Mouse (Mus musculus) cerebellum, adult (tissue): ENCODE results near the gene Spry1.
"Not testable (repeated sequence)": the region's sequence is repeated elsewhere in the genome, so short reads cannot be mapped to it uniquely, and the experiment has no call there.

Experiments
- ATAC-seq: cut with Nextera tagmentation; 2 replicates; pipeline ENCODE4 v1.9.2; 2017; ENCODE audit warnings: mild to moderate bottlenecking, moderate library complexity, mixed read lengths; ENCODE audit not compliant: insufficient number of reproducible peaks, low FRiP score, low TSS enrichment

The Spry1 gene

DNA sequence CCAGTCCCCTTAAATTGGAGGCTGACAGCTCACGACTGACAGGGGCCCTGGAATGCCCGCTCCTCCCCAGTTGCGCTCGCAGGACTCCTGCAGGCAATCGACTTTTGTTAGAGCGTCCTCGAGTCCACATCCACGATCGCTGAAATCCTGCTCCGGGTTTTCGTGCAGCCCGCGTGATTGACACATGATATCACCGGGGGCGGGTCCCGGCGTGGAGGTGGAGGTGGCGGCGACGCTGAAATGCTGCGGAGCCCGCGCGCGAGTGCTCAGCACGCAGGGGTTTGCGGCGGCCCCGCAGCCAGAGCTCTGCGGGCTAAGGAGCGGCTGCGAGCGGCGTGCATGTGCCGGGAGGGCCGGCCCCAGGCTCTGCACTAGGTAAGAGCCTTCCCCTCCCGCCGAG is at the start of gene Spry1:
Spry1 (plus strand) TSS at position 258 of the 400 bp plus-strand sequence.
- ATAC-seq: peak; percentile 91

- no peak for ATAC-seq
Measured at GRCm38 (mm10) chr3:37595721-37596120, 44.0 kb upstream of the Spry1 start.

GRCm38 (mm10) chr3:37596519-37596918 is 43.2 kb upstream of the Spry1 start:
- ATAC-seq: no peak

DNA sequence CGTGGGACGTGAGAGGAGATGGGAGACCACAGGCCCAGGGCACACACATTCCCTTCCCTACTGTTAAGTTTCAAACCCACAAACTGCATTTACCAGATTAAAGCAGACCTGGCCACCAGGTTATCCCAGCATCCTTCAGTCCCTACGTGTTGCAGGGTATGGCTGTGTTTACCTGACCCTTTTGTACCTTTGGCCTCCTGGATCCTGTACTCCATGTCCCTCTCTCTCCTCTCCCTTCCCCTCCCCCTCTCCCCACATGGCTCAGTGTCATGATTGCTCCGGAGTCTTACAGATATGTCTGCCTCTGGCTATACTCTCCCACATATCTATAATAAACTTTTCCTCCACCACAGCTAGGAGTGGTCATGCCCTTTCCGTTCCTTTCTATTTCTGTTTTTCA is 42.5 kb upstream of the Spry1 start:
- ATAC-seq: no peak

DNA sequence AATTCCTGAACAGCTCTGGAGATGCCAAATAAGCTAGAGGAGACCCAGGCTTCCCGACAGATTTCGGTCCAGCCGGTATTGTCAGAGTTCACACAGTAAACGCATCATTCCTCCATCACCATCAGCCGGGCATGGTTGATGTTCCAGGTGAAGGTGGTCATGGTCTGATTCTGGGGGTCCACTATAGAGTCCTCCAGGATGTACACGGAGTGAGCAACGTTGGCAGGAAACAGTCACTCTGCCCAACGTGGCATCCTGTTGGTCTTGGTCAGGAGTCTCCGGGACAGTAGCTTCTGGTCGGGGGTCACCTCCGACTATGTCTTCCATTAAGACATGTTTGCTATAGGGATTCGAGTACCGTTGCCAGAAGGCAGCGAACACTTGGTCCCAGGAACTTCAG is 40.1 kb upstream of the Spry1 start:
- not testable (repeated sequence) for ATAC-seq

- ATAC-seq: no peak
Measured at GRCm38 (mm10) chr3:37602356-37602755, 37.4 kb upstream of the Spry1 start.

DNA sequence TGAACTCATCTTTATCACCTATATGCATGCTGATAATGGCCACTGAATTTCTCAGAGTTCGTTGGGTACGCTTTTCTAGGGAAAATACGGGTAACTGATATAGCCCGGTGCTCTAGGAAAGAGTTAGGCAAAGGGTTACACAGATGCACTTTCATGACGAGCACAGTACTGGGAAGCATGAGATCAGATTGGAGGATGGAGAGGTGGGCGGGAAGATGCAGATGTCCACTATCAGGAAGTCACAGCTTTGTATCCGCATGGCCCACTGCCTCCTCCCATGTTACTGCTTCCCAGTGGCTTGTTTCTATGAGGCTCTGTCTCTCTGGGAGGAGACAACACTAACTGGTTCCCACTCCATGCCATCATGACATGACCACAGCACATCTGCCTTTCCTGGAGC is 36.9 kb upstream of the Spry1 start:
- ATAC-seq: no peak

DNA sequence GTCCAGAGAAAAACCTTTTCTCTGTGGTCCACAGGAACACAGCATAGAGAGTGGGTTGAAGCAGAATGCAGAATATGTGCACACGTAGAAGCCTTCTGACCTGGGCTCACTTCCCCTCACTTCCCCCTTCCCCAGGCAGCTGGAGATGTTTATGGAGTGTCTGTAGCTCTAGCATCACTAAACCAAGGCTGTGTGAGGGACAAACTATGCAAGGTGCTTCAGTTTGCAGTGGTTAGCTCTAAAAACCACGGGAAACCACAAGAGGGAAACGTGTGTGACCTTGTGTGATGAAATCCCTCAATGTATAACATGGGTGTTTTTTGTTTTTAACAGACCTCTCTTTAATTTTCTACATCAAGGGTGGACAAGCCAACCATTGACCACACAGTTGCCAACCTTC is 36.2 kb upstream of the Spry1 start:
- no peak for ATAC-seq

DNA sequence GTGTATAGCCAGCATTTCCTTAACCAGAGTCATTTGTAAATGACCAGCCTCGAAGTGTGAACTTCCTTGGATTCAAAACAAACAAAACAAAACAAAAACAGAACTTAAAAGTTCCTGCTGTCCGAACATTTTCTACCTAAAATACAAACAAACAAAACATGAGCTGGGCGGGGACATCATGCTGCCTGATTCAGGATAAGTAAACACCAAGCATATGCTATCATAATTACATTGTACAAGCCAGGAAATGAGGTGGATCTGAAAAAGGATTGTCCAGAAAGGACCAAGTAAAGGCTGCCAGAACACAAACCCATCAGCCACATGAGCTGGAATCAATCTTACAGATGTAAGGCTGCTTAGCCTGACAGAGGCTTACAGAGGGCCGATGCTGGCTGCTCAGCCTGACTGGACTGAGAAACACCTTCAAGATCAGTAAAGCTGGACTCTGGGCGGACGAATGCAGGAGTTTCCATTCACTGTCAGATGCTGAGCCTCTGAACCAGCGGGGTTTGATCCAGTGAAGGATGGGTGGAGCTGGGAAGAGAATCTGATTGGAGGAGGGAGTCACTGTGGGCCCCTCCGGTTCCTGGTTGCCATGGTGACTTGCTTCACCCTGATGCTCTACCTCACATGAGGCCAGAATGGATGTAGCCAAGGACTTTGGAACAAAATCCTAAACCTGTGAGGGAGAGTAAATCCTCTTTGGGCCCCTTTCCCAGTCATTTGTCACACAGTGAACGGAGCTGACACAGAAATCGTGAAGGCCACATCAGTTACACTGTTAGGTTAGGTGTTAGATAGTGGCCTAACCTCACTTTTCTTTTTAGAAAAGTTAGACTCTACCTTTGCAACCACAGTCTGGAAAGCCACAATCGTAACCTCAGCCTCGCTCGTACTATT is 34.5 kb upstream of the Spry1 start:
- ATAC-seq: peak; percentile 77

GRCm38 (mm10) chr3:37605876-37606238 is 33.9 kb upstream of the Spry1 start:
- ATAC-seq: peak; percentile 21

DNA sequence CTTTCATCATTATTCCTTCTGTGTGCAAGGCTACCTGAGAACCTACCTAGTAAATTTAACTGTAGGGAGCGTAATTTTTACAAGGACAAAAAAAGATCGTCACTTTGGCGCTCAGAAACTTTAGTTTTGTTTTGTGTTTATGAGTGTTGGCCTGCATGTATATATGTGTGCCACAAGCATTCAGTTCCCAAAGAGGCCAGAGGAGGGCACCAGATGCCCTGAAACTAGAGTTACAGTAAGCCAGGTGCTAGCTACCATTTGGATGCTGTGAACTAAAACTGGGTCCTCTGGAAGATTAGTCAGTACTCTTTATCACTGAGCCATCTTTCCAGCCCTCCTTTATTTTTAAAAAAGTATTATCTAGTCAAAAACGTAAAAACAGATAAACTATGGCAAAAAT is 30.8 kb upstream of the Spry1 start:
- ATAC-seq: no peak

GRCm38 (mm10) chr3:37610670-37611069 is 29.1 kb upstream of the Spry1 start:
- no peak for ATAC-seq

DNA sequence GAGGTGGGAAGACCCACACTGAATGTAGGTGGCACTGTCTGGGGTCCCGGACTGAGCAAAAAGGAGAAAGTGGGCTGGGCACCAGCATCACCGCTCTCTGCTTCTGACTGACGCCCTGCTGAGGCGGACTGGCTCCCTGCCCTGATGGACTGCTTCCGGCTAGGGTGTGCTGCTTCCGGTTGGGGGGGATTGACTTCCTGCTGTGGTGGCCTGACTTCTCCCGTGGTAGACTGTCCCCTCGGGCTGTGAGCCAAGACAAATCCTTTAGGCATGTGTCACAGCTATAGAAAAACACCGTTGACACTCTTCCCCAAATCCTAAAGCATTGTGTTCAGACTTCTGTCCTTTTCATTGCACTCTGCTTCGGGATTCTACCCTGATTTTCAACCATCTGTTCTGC is 26.0 kb upstream of the Spry1 start:
- ATAC-seq: no peak

GRCm38 (mm10) chr3:37614878-37615650 is 24.7 kb upstream of the Spry1 start:
- ATAC-seq: no peak

GRCm38 (mm10) chr3:37616586-37617547 is 22.9 kb upstream of the Spry1 start:
- ATAC-seq: no peak

GRCm38 (mm10) chr3:37632246-37632645 is 7.5 kb upstream of the Spry1 start:
- no peak for ATAC-seq

DNA sequence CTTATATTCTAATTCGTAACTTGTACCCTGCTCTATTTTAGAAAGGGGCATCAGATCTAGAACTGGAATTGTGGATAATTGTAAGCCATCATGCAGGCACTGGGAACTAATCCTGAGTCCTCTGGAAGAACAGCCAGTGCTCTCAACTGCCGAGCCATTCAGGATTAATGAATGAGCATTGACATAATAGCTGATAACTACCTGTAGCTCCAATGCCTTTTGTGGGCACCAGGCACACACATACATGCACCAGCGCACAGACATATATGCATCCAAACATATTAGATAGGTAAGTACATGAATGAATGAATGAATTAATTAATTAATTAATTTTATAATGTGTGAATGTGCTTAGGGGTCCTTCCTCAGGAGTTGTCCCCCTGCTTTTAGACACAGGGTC is 7.0 kb upstream of the Spry1 start:
- ATAC-seq: no peak

DNA sequence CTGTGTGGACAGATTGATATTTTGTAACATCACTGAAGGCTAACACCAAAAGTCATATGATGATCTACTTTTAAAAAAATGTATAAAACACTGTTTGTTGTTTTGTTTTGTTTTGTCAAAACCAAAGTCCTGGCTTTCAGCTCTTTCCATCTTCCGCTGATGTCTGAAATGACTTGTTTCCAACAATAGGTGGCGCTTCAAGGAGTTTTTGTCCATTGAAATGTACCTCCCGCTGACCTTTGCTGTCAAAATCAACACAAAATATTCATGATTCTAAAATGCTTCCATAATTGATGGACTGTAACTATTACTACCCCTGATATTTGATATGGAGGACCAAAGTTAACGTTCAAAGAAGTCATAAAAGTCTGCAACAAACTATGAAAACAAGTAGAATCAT is 5.1 kb upstream of the Spry1 start:
- no peak for ATAC-seq

DNA sequence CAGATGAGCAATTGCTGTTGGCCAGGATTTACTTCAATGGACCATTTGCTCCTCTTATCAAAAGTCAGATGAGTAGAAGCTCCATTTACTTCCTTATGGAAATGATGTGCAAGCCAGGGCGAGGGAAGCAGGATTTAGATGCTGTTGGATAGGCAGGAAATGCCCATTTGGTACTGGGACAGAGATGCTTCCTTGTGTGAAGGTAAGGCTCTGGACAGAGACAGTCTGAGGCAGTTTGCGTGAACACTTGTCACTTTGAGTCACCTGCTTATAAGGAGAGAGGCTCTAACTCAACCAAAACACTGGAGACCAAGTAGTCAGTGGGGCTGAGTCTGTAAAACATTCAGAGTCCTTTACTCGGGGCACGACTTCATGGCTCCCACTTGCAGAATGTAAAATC is 2.8 kb upstream of the Spry1 start:
- ATAC-seq: no peak

DNA sequence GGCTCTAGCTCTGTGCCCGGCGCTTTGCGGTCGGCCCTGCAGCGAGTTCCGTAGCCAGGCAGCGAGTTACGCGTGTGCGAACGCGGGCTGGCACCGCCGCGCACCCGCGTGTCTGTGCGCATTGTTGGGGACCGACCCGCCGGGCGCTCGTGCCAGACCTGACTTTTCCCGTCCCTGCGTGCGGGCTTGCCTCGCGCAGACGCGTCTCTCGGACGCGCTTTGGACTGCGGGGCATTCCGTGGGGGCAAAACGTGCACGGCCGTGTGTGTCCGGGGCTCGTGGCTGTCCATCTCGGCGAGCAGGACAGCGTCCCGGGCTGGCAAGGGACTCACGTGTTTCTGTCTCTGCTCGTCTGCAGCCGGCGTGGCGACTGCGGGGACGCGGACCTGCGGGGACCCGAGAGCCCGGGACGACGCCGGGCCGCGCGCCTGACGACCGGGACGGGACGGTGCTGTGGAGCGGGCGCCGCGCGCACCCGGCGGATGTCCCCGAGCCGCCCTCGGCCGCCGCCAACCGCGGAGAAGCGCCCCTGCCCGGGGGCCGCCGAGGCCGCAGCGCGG is 495 bp downstream of the Spry1 start:
- ATAC-seq: peak; percentile 56
